Mouse (Mus musculus): Measurements from ENCODE around the gene Lsm3. TPM values are rescaled to one million over a fixed set of nuclear protein-coding genes. Genes with fewer than 3 reads are reported as not detected.

Lsm3 gene
- total RNA-seq (2012; rRNA removed) (235 and 259 TPM in 2 replicates), polyA plus RNA-seq (2012; ENCODE audit: insufficient read depth in 1 of 2, insufficient read length in 2 of 2, low read depth in 1 of 2, low replicate concordance in 2 of 2, missing spikeins in 1 of 2) (100 to 1,000 TPM in 1 of 2 experiments, not detected in 1; 238 TPM)

GRCm38 (mm10) chr6:91515545-91516449 is at the start of gene Lsm3, which contains the start of gene Xpc:
TSS of gene Lsm3 (plus strand) at chr6:91515928.
TSS of gene Xpc (minus strand) at chr6:91515888.
- peak; percentile 96 for DNase-seq (ENCODE audit: low read depth, low spot score)
- Histone ChIP-seq H3K9me3 (replicated peaks; ENCODE audit: insufficient read depth, low read length) (no peaks in the 10 kb centered on the region), H3K4me1 (ENCODE audit: control insufficient read depth in 1 of 2, insufficient read depth in 2 of 2, low read length in 2 of 2) (peaks cover 2 to 10% of the 10 kb centered on the region in 2 experiments; a peak in 3 of 4 replicates), H3K9ac (ENCODE audit: control insufficient read depth, low read depth, low read length, poor library complexity, severe bottlenecking) (peak within 1 kb of the TSS; percentile 95), H3K36me3 (ENCODE audit: control insufficient read depth in 1 of 2, insufficient read depth in 2 of 2, low read length in 2 of 2) (peaks cover 13 to 24% of the 10 kb centered on the region in 2 experiments; a peak in 3 of 4 replicates), H3K27me3 (ENCODE audit: control insufficient read depth in 1 of 2, insufficient read depth in 2 of 2, low read length in 2 of 2) (no peaks in the 10 kb centered on the region), H3K4me3 (ENCODE audit: control insufficient read depth in 1 of 2, insufficient read depth in 1 of 2, low read depth in 2 of 2, low read length in 2 of 2) (peak within 1 kb of the TSS; percentile 80 to 93), H3K27ac (ENCODE audit: control insufficient read depth, low read depth, low read length) (peak within 1 kb of the TSS; percentile 78), H3K79me2 (ENCODE audit: control insufficient read depth, insufficient read depth, low read length, poor library complexity) (peaks cover 15% of the 10 kb centered on the region)
- TF ChIP-seq MXI1 (IDR thresholded peaks at IDR 0.05; ENCODE audit: low read depth, low read length) (peak; percentile 64), HCFC1 (IDR thresholded peaks at IDR 0.05; ENCODE audit: low read depth, low read length) (peak; percentile 92), UBTF (IDR thresholded peaks at IDR 0.05; ENCODE audit: borderline replicate concordance, insufficient read depth, low read depth, low read length) (no peak), ELF1 (IDR thresholded peaks at IDR 0.05; ENCODE audit: low read depth, low read length) (peak; percentile 76), TAL1 (IDR thresholded peaks at IDR 0.05; ENCODE audit: low read length) (no peak), SIN3A (IDR thresholded peaks at IDR 0.05; ENCODE audit: low read length) (peak; percentile 82), POLR2A (IDR thresholded peaks at IDR 0.05; ENCODE audit: control insufficient read depth in 1 of 2, insufficient read depth in 1 of 2, low read depth in 1 of 2, low read length in 2 of 2, poor library complexity in 1 of 2) (peak; percentile 29 to 93; a peak in 3 of 4 replicates), E2F4 (IDR thresholded peaks at IDR 0.05; ENCODE audit: borderline replicate concordance, low read depth, low read length) (no peak; the same call in 1 of the 2 replicates), USF2 (IDR thresholded peaks at IDR 0.05; ENCODE audit: borderline replicate concordance in 1 of 2, insufficient read depth in 1 of 2, low read depth in 1 of 2, low read length in 2 of 2) (no peak), SMC3 (IDR thresholded peaks at IDR 0.05; ENCODE audit: low read depth, low read length) (no peak), GATA1 (IDR thresholded peaks at IDR 0.05; ENCODE audit: low read depth, low read length) (no peak), ETS1 (IDR thresholded peaks at IDR 0.05; ENCODE audit: low read depth, low read length) (0 out of 2 replicates have a peak, but pooled peaks have one; percentile 32), ZMIZ1 (IDR thresholded peaks at IDR 0.05; ENCODE audit: low read depth, low read length) (no peak), ZKSCAN1 (IDR thresholded peaks at IDR 0.05; ENCODE audit: low read depth, low read length) (no peak), POLR2AphosphoS5 (IDR thresholded peaks at IDR 0.05; ENCODE audit: borderline replicate concordance, low read depth, low read length) (no peak), CHD1 (IDR thresholded peaks at IDR 0.05; ENCODE audit: low read depth, low read length) (0 out of 2 replicates have a peak, but pooled peaks have one; percentile 30), MAX (IDR thresholded peaks at IDR 0.05; ENCODE audit: low read length) (no peak; the same call in 1 of the 2 replicates), NELFE (IDR thresholded peaks at IDR 0.05; ENCODE audit: low read depth, low read length) (peak; percentile 84), MEF2A (IDR thresholded peaks at IDR 0.05; ENCODE audit: extremely low read depth, insufficient replicate concordance, low read depth, low read length, poor library complexity, severe bottlenecking) (no peak), MAZ (IDR thresholded peaks at IDR 0.05; ENCODE audit: low read depth, low read length) (peak; percentile 60; the same call in 1 of the 2 replicates), TBP (IDR thresholded peaks at IDR 0.05; ENCODE audit: low read depth, low read length) (peak; percentile 89), ZC3H11A (IDR thresholded peaks at IDR 0.05; ENCODE audit: low read depth, low read length) (no peak), RAD21 (IDR thresholded peaks at IDR 0.05; ENCODE audit: low read depth, low read length) (no peak), ZNF384 (IDR thresholded peaks at IDR 0.05; ENCODE audit: low read depth, low read length) (no peak), RCOR1 (IDR thresholded peaks at IDR 0.05; ENCODE audit: low read depth, low read length) (no peak), TCF12 (IDR thresholded peaks at IDR 0.05; ENCODE audit: low read depth, low read length) (peak; percentile 79), USF1 (IDR thresholded peaks at IDR 0.05; ENCODE audit: low read depth, low read length) (no peak), POLR2AphosphoS2 (IDR thresholded peaks at IDR 0.05; ENCODE audit: low read length) (peak; percentile 75), CHD2 (IDR thresholded peaks at IDR 0.05; ENCODE audit: low read length) (peak; percentile 97), MYC (IDR thresholded peaks at IDR 0.05; ENCODE audit: low read depth, low read length) (peak; percentile 68; the same call in 1 of the 2 replicates), KAT2A (conservative IDR thresholded peaks at IDR 0.05; ENCODE audit: low read depth, low read length) (no peak; the same call in 1 of the 2 replicates), BHLHE40 (IDR thresholded peaks at IDR 0.05; ENCODE audit: borderline replicate concordance, low read depth, low read length) (no peak), NRF1 (IDR thresholded peaks at IDR 0.05; ENCODE audit: insufficient read depth, low read depth, low read length, poor library complexity, severe bottlenecking) (peak; percentile 47; the same call in 1 of the 2 replicates), CTCF (IDR thresholded peaks at IDR 0.05 in 2 of 3, conservative IDR thresholded peaks at IDR 0.05 in 1 of 3; ENCODE audit: control insufficient read depth in 1 of 3, insufficient read depth in 1 of 3, low read depth in 2 of 3, low read length in 3 of 3, poor library complexity in 1 of 3, severe bottlenecking in 1 of 3) (no peak)
